Mouse (Mus musculus): ENCODE results near the gene Sphk2.
A peak's percentile ranks its signal among the peaks of the same experiment; 100 is the strongest.

Sphk2 gene

GRCm38 (mm10) chr7:45689800-45690199 lies 28.0 kb downstream of the Sphk2 start:
- no peak for DNase-seq

GRCm38 (mm10) chr7:45689099-45689498 lies 28.7 kb downstream of the Sphk2 start:
- DNase-seq, result no peak

DNA sequence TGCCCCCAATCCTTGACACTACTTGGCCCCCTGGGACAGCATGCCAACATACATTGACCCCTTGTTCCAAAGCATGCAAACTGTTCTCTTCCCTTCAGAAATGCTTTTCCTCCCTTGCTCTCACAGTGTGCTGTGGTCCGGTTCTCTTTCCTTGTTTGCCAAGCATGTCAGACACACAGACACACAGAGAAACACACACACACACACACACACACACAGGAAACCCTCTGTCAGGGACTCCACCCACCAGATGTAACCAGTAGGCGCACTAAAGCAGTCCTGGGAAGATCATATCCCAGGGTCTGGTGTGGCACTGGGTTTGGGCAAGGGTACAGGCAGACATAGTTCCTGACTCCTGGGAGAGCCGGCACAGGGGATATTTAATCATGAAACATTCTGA lies 31.0 kb downstream of the Sphk2 start:
- peak in 1 of 2 experiments; percentile 29 for DNase-seq

DNA sequence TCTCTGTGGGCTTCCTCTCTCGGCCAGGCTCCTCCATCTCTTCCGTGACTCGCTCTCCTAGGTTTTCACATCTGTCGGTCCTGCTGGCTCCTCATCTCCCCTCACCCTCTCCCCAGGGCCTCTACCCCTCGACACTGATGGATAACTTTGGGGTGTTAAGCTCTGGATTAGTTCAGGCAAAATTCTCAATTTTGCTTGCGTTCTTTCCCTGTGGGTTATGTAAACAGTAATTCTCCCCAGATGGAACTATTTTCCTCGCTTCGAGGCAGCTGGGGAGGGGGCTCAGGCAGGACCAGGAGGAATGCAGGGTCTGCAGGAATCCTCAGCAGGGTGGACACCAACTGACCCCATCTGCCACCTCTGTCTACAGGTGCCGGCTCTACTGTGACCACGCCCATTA lies 32.0 kb downstream of the Sphk2 start:
- DNase-seq, result no peak

GRCm38 (mm10) chr7:45683396-45684050 lies 34.3 kb downstream of the Sphk2 start, which contains the start of gene Ntn5:
Gene Ntn5, plus strand, starts transcription at chr7:45684022.
- DNase-seq, result no peak

- peak; percentile 90 to 92 for DNase-seq
These were observed 35.4 kb downstream of the Sphk2 start for GRCm38 (mm10) chr7:45682144-45683126.

GRCm38 (mm10) chr7:45681046-45681736 lies 36.6 kb downstream of the Sphk2 start:
- peak; percentile 55 to 72 for DNase-seq

DNA sequence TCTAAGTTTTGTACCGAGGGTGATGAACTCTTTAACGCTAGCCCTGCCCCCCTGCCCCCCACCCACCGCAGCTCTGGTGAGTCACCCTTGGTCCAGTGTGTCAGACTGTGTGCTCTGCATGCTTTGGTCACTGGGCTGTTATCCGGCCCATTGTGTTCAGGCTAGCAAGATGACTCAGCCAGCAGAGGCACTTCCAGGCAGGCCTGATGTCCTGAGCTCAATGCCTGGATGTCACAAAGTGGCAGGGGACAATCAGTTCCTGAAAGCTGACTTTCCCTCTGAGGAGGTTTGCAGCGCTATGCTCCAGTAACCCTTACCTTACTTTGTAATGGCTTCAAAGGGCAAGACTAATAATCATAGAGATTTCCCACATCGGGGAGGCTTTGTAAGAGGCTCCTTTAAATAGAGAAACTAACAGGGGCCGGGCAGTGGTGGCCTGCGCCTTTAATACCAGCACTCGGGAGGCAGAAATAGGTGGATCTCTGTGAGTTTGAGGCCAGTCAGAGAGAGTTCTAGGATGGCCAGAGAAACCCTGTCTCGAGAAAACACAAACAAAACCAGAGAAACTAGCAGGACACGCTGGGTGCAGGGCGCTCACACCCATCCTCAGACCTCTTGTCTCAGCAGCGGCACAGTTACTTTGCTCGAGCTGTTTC lies 37.7 kb downstream of the Sphk2 start:
- DNase-seq, result peak; percentile 57 to 71

DNA sequence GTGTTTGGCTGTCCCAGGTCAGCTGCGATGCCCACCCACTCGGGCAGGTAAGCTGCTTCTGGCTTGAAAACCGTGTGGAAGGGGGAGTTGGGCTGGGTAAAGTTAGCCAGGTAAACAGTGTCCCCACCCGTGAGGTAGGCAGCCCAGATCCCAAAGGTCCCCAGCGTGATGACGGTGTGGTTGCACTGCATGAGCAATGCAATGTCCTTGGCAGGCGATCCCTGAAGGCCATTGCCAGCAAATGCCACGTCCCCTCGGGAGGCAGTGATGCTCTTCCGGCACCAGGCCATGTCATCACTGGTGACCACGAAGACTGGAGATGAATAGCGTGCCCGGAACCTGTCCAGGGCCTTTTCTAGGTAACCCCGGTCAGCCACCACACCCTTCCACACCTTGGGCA lies 39.3 kb downstream of the Sphk2 start:
- DNase-seq, result no peak

DNA sequence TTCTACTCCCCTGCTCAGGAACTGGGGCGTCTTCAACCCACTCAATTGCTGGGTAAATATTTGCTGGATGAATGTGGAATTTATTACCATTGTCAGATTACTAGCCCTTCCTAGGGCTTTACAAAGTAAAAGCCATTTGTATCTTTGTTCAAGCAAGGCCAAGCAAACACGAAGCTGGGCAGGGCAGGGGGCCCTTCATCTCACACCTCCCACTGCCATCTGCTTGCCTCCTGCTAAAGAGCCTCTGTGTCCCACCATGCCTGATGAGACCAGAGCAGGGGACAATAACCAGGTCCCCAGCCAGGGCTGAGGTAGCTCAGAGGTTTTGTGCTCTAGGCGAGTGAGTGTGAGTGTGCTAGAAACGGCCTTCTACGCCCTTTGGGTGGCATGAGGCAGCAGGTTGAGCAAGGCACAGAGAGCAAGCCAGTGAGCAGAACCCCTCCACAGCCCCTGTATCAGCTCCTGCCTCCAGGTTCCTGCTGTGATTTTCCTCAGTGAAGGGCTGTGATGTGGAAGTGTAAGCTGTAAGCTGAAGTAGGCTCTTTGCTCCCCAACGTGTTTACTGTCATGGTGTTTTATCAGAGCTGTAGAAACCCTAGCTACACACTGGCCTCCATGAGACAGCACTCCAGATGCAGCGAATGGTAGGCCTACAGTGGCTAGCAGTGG lies 40.0 kb downstream of the Sphk2 start:
- no peak for DNase-seq

GRCm38 (mm10) chr7:45668921-45669320 lies 48.9 kb downstream of the Sphk2 start:
- DNase-seq, result no peak

DNA sequence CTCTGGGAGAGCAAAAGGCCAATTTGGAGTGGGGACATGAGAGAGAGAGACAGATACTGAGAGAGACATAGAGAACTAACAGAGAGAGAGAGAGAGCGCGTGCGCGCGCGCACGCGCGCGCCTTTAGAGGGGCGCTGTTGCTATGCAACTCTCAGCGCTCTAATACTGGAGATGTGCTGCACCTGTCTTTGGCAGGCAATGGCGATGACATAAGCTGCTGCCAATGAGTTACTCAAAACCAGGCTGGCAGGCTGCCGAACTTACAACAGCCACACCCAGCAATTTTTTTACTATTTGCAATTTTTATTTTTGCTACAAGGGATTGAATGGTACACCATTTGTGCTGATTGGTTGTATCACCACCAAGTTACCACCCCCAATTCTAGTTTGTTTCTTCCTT lies 50.0 kb downstream of the Sphk2 start:
- peak in 1 of 2 experiments; percentile 11 for DNase-seq

GRCm38 (mm10) chr7:45666161-45666560 lies 51.6 kb downstream of the Sphk2 start, which contains the start of gene Fut2:
Gene Fut2, minus strand, starts transcription at chr7:45666394.
- DNase-seq, result peak in 1 of 2 experiments; percentile 17

- peak in 1 of 2 experiments; percentile 23 for DNase-seq
These were observed 52.3 kb downstream of the Sphk2 start for GRCm38 (mm10) chr7:45665303-45666138.

DNA sequence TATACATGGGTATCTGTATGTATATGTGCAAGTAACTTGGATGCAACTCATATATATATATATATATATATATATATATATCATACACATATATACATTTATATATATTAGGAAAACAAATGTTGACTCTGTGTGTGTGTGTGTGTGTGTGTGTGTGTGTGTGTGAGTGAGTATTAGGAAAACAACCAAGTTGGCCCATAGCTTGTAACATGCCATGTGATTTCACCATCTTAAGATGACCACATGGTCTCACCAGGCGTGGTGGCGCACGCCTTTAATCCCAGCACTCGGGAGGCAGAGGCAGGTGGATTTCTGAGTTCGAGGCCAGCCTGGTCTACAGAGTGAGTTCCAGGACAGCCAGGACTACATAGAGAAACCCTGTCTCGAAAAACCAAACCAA lies 56.1 kb downstream of the Sphk2 start:
- DNase-seq, result peak in 1 of 2 experiments; percentile 4

- DNase-seq, result peak in 1 of 2 experiments; percentile 19
These were observed 56.9 kb downstream of the Sphk2 start for GRCm38 (mm10) chr7:45660746-45661478.
